In genomic region chr7:4751971-4752820, GRCm38 (mm10) we compare ENCODE assay signal across 8 mouse cellular contexts. TPM values are rescaled to one million over a fixed set of nuclear protein-coding genes. Genes with fewer than 3 reads are reported as not detected.
DNase-seq lines count a peak whose midpoint lies in the region; ATAC-seq and TF ChIP-seq lines count a peak whose summit lies in the region.

No protein-coding gene starts in this region.

- ATAC-seq in G1E (ENCODE audit: extremely low read depth, insufficient number of reproducible peaks, low FRiP score, poor library complexity, severe bottlenecking): no peak
- ATAC-seq in intestine, embryonic 15.5 days: peak; percentile 89
- ATAC-seq in liver, embryonic 16.5 days (ENCODE audit: low read depth): peak; percentile 78
- peak; percentile 66 for ATAC-seq in neural tube, embryonic 13.5 days (ENCODE audit: low read depth)

- peak overlapping the region; percentile 48; the same call in 1 of the 2 replicates for H3K27ac ChIP-seq in intestine, embryonic 15.5 days
- peak overlapping the region; percentile 89 for H3K27ac ChIP-seq in liver, embryonic 16.5 days (ENCODE audit: low read length)
- H3K27ac ChIP-seq in neural tube, embryonic 13.5 days (replicated peaks): no peak overlapping the region

- H3K9me3 ChIP-seq in G1E (replicated peaks): peaks cover 8% of the 10 kb centered on the region
- H3K9me3 ChIP-seq in erythroblast, embryonic 14.5 days (ENCODE audit: control insufficient read depth, low read length): peaks cover 15% of the 10 kb centered on the region
- no peaks in the 10 kb centered on the region for H3K9me3 ChIP-seq in intestine, embryonic 15.5 days
- no peaks in the 10 kb centered on the region for H3K9me3 ChIP-seq in liver, embryonic 16.5 days (replicated peaks; ENCODE audit: control insufficient read depth, low read length)
- H3K9me3 ChIP-seq in neural tube, embryonic 13.5 days: no peaks in the 10 kb centered on the region

- TF ChIP-seq CTCF in G1E (IDR thresholded peaks at IDR 0.05; ENCODE audit: low read depth, low read length): no peak

- WGBS in intestine, embryonic 15.5 days: 3% methylated on average over 30 of the region's 30 CpGs
- 3% methylated on average over 30 of the region's 30 CpGs for WGBS in liver, embryonic 16.5 days (ENCODE audit: insufficient replicate concordance)
- WGBS in neural tube, embryonic 13.5 days: 3% methylated on average over 30 of the region's 30 CpGs

- peak overlapping the region; percentile 75 for H3K4me2 ChIP-seq in intestine, embryonic 15.5 days (replicated peaks)
- H3K4me2 ChIP-seq in liver, embryonic 16.5 days (ENCODE audit: low read depth, low read length): peak overlapping the region; percentile 85
- H3K4me2 ChIP-seq in neural tube, embryonic 13.5 days: peak overlapping the region; percentile 55

- peak; percentile 28 for DNase-seq in CD4-positive helper T cell, adult 2 months (ENCODE audit: low read depth, low spot score)
- peak; percentile 68 for DNase-seq in G1E (ENCODE audit: low spot score)
- DNase-seq in layer of hippocampus, postnatal 36 days: no peak
- DNase-seq in layer of hippocampus, adult 9-11 months: no peak

- peaks cover 49% of the 10 kb centered on the region for H3K4me1 ChIP-seq in G1E (ENCODE audit: insufficient read depth, low read depth, low read length)
- H3K4me1 ChIP-seq in erythroblast, embryonic 14.5 days (ENCODE audit: control insufficient read depth): peaks cover 69% of the 10 kb centered on the region
- peaks cover 14% of the 10 kb centered on the region for H3K4me1 ChIP-seq in intestine, embryonic 15.5 days (replicated peaks)
- H3K4me1 ChIP-seq in liver, embryonic 16.5 days (ENCODE audit: control insufficient read depth, low read depth, low read length): peaks cover 50% of the 10 kb centered on the region
- H3K4me1 ChIP-seq in neural tube, embryonic 13.5 days (replicated peaks): peaks cover 21% of the 10 kb centered on the region

- H3K36me3 ChIP-seq in G1E (replicated peaks): peaks cover 26% of the 10 kb centered on the region
- H3K36me3 ChIP-seq in erythroblast, embryonic 14.5 days (ENCODE audit: control insufficient read depth): peaks cover 42% of the 10 kb centered on the region
- H3K36me3 ChIP-seq in intestine, embryonic 15.5 days: 0 out of 2 replicates have a peak, but pooled peaks cover 2% of the 10 kb centered on the region
- no peaks in the 10 kb centered on the region for H3K36me3 ChIP-seq in liver, embryonic 16.5 days (ENCODE audit: control insufficient read depth, insufficient read depth)
- peaks cover 5% of the 10 kb centered on the region; the same call in 1 of the 2 replicates for H3K36me3 ChIP-seq in neural tube, embryonic 13.5 days

- H3K27me3 ChIP-seq in G1E (ENCODE audit: insufficient read depth, low read length): 0 out of 2 replicates have a peak, but pooled peaks cover 2% of the 10 kb centered on the region
- H3K27me3 ChIP-seq in erythroblast, embryonic 14.5 days (ENCODE audit: control insufficient read depth): no peaks in the 10 kb centered on the region
- no peaks in the 10 kb centered on the region for H3K27me3 ChIP-seq in intestine, embryonic 15.5 days (replicated peaks)
- H3K27me3 ChIP-seq in liver, embryonic 16.5 days (ENCODE audit: control insufficient read depth, insufficient read depth, low read depth, low read length): no peaks in the 10 kb centered on the region
- no peaks in the 10 kb centered on the region; the same call in 1 of the 2 replicates for H3K27me3 ChIP-seq in neural tube, embryonic 13.5 days

- peak overlapping the region; percentile 72 for H3K4me3 ChIP-seq in G1E (ENCODE audit: low read depth, low read length)
- peak overlapping the region; percentile 67 for H3K4me3 ChIP-seq in erythroblast, embryonic 14.5 days (replicated peaks)
- peak overlapping the region; percentile 40 for H3K4me3 ChIP-seq in intestine, embryonic 15.5 days (replicated peaks)
- H3K4me3 ChIP-seq in liver, embryonic 16.5 days (ENCODE audit: low read depth, low read length): peak overlapping the region; percentile 73
- peak overlapping the region; percentile 35 for H3K4me3 ChIP-seq in neural tube, embryonic 13.5 days

- H3K9ac ChIP-seq in intestine, embryonic 15.5 days: peak overlapping the region; percentile 41; the same call in 1 of the 2 replicates
- peak overlapping the region; percentile 71 for H3K9ac ChIP-seq in liver, embryonic 16.5 days (ENCODE audit: low read depth, low read length)
- peak overlapping the region; percentile 49 for H3K9ac ChIP-seq in neural tube, embryonic 13.5 days

RNA-seq across cellular contexts. Expression of gene Cox6b2, which starts 0.7 kb away (rescaled TPM):
- total RNA-seq in G1E (2014; fragmentation: Nextera tagmentation) (4.2 and 5.3 TPM in 2 replicates), G1E (2017) (1.0 and 2.0 TPM in 2 replicates)
- 7.8 and 8.0 TPM in 2 replicates for polyA plus RNA-seq in G1E (2012)
- 25.4 and 26.4 TPM in 2 replicates for polyA plus RNA-seq in erythroblast, embryonic 14.5 days (2012)
- polyA plus RNA-seq in intestine, embryonic 15.5 days (2015; fragmentation: Nextera tagmentation; extraction: Ambion mirVana): 45.5 and 53.0 TPM in 2 replicates
- 65.0 and 71.5 TPM in 2 replicates for polyA plus RNA-seq in liver, embryonic 16.5 days (2015; fragmentation: Nextera tagmentation; extraction: Ambion mirVana)
- 18.9 and 19.0 TPM in 2 replicates for polyA plus RNA-seq in neural tube, embryonic 13.5 days (2015; fragmentation: Nextera tagmentation; extraction: Ambion mirVana)
- 1 to 10 TPM; 3.3 to 6.2 TPM for total RNA-seq in layer of hippocampus, postnatal 36 days (2021)

RNA-seq across cellular contexts. Expression of gene Kmt5c, which starts 12.3 kb away (rescaled TPM):
- 79.7 and 108 TPM in 2 replicates for total RNA-seq in G1E (2014; fragmentation: Nextera tagmentation)
- 34.8 and 39.0 TPM in 2 replicates for total RNA-seq in G1E (2017)
- polyA plus RNA-seq in G1E (2012): 232 and 325 TPM in 2 replicates
- polyA plus RNA-seq in erythroblast, embryonic 14.5 days (2012): 67.3 and 67.8 TPM in 2 replicates
- 63.7 and 66.8 TPM in 2 replicates for polyA plus RNA-seq in intestine, embryonic 15.5 days (2015; fragmentation: Nextera tagmentation; extraction: Ambion mirVana)
- polyA plus RNA-seq in liver, embryonic 16.5 days (2015; fragmentation: Nextera tagmentation; extraction: Ambion mirVana): 41.3 and 47.4 TPM in 2 replicates
- polyA plus RNA-seq in neural tube, embryonic 13.5 days (2015; fragmentation: Nextera tagmentation; extraction: Ambion mirVana): 84.0 and 84.7 TPM in 2 replicates
- 10 to 100 TPM; 35.3 to 38.7 TPM for total RNA-seq in layer of hippocampus, postnatal 36 days (2021)

RNA-seq across cellular contexts. Expression of gene Fam71e2, which starts 18.9 kb away (rescaled TPM):
- not detected in 2 replicates for total RNA-seq in G1E (2014; fragmentation: Nextera tagmentation)
- 0.05 and 0.06 TPM in 2 replicates for total RNA-seq in G1E (2017)
- polyA plus RNA-seq in G1E (2012): not detected in 2 replicates
- not detected in 2 replicates for polyA plus RNA-seq in erythroblast, embryonic 14.5 days (2012)
- not detected in 2 replicates for polyA plus RNA-seq in intestine, embryonic 15.5 days (2015; fragmentation: Nextera tagmentation; extraction: Ambion mirVana)
- not detected in 2 replicates for polyA plus RNA-seq in liver, embryonic 16.5 days (2015; fragmentation: Nextera tagmentation; extraction: Ambion mirVana)
- not detected in 2 replicates for polyA plus RNA-seq in neural tube, embryonic 13.5 days (2015; fragmentation: Nextera tagmentation; extraction: Ambion mirVana)
- not detected for total RNA-seq in layer of hippocampus, postnatal 36 days (2021)

RNA-seq across cellular contexts. Expression of gene Tmem150b, which starts 27.1 kb away (rescaled TPM):
- total RNA-seq in G1E (2014; fragmentation: Nextera tagmentation): 1.1 and 1.7 TPM in 2 replicates
- 1.2 and 1.7 TPM in 2 replicates for total RNA-seq in G1E (2017)
- 0.11 and 0.21 TPM in 2 replicates for polyA plus RNA-seq in G1E (2012)
- not detected in 2 replicates for polyA plus RNA-seq in erythroblast, embryonic 14.5 days (2012)
- polyA plus RNA-seq in intestine, embryonic 15.5 days (2015; fragmentation: Nextera tagmentation; extraction: Ambion mirVana): 2.2 and 3.6 TPM in 2 replicates
- 0.33 and 0.36 TPM in 2 replicates for polyA plus RNA-seq in liver, embryonic 16.5 days (2015; fragmentation: Nextera tagmentation; extraction: Ambion mirVana)
- 0.32 TPM in 1 of 2 replicates, not detected in the other for polyA plus RNA-seq in neural tube, embryonic 13.5 days (2015; fragmentation: Nextera tagmentation; extraction: Ambion mirVana)
- total RNA-seq in layer of hippocampus, postnatal 36 days (2021): under 1 TPM; 0.18 to 0.20 TPM

RNA-seq across cellular contexts. Expression of gene Il11, which starts 30.5 kb away (rescaled TPM):
- not detected in 2 replicates for total RNA-seq in G1E (2014; fragmentation: Nextera tagmentation)
- not detected in 2 replicates for total RNA-seq in G1E (2017)
- polyA plus RNA-seq in G1E (2012): 0.13 and 0.15 TPM in 2 replicates
- not detected in 2 replicates for polyA plus RNA-seq in erythroblast, embryonic 14.5 days (2012)
- polyA plus RNA-seq in intestine, embryonic 15.5 days (2015; fragmentation: Nextera tagmentation; extraction: Ambion mirVana): 0.14 and 0.24 TPM in 2 replicates
- 0.12 TPM in 1 of 2 replicates, not detected in the other for polyA plus RNA-seq in liver, embryonic 16.5 days (2015; fragmentation: Nextera tagmentation; extraction: Ambion mirVana)
- polyA plus RNA-seq in neural tube, embryonic 13.5 days (2015; fragmentation: Nextera tagmentation; extraction: Ambion mirVana): 0.46 and 0.91 TPM in 2 replicates
- under 1 TPM in 1 of 2 experiments, not detected in 1; 0.47 TPM for total RNA-seq in layer of hippocampus, postnatal 36 days (2021)

Comparison
In these comparisons a context has a peak if more than half of its experiments do, and no peak if none do; other contexts are left out.
1. DNase-seq: peak in CD4-positive helper T cell, adult 2 months (single experiment) and G1E (single experiment); none in layer of hippocampus, postnatal 36 days (0 of 2) and layer of hippocampus, adult 9-11 months (single experiment).
2. Peak in every context shown above with its lines, with median percentiles within 50 percentile points of each other: H3K4me3 ChIP-seq, H3K4me2 ChIP-seq and H3K9ac ChIP-seq.